Mouse (Mus musculus) gastrocnemius, postnatal 36 days (tissue): ENCODE results near the gene Aebp1. TPM values are rescaled to one million over a fixed set of nuclear protein-coding genes. Genes with fewer than 3 reads are reported as not detected.
A peak's percentile ranks its signal among the peaks of the same experiment; 100 is the strongest.

Source experiments
- DNase-seq, 2 experiments: peaks; one replicate each; pipeline ENCODE4 v3.0.0; 2022
- intact Hi-C: fragments of 180-260 bp; cut with DNase I; formaldehyde crosslinking; loops from one replicate; pipeline ENCODE4 v1.15.1; 2025
- total RNA-seq, 2 experiments: library from RNA; stranded (reverse); gene quantifications; 2 replicates each; pipeline ENCODE4 v1.2.3; 2021

Aebp1 gene
- total RNA-seq, 2 experiments from 2014 or later, result 28.2 to 55.2 TPM

GRCm38 (mm10) chr11:5915429-5916177, 53.9 kb downstream of the Aebp1 start:
- DNase-seq, result peak in 1 of 2 experiments; percentile 36
- intact Hi-C loops, result loop anchor here (5.0 kb wide), 2 partner anchors 37 to 253 kb away; partner anchors contain the start of gene Gck

- DNase-seq, result no peak
- intact Hi-C loops, result loop anchor here (5.0 kb wide), 2 partner anchors 36 to 254 kb away; partner anchors contain the start of gene Gck
Observed at GRCm38 (mm10) chr11:5916178-5916548, 54.4 kb downstream of the Aebp1 start.

- intact Hi-C loops, result loop anchor here (5.0 kb wide), 2 partner anchors 34 to 256 kb away; partner anchors contain the start of gene Gck
Observed at GRCm38 (mm10) chr11:5918111-5918510, 56.4 kb downstream of the Aebp1 start.

GRCm38 (mm10) chr11:5919606-5920005, 57.9 kb downstream of the Aebp1 start:
- intact Hi-C loops, result loop anchor here (5.0 kb wide), 2 partner anchors 33 to 257 kb away; partner anchors contain the start of gene Gck
- DNase-seq, result no peak

More at GRCm38 (mm10) chr11:5918111-5918510, 56.4 kb downstream of the Aebp1 start:
- DNase-seq, result no peak

GRCm38 (mm10) chr11:5920323-5920960, 58.7 kb downstream of the Aebp1 start:
- intact Hi-C loops, result no loop called here
- no peak for DNase-seq

Other genes with a start within 250 kb of the Aebp1 start
- gene Mrps24, start 146.3 kb upstream of the Aebp1 start, total RNA-seq, result 10 to 100 TPM; 87.6 to 97.9 TPM
- gene Urgcp, start 99.6 kb upstream of the Aebp1 start, total RNA-seq, result 10 to 100 TPM; 39.1 to 40.1 TPM
- gene Dbnl, start 73.5 kb upstream of the Aebp1 start, total RNA-seq, result 10 to 100 TPM; 10.7 to 11.2 TPM
- gene Pgam2, start 58.2 kb upstream of the Aebp1 start, total RNA-seq, result 1,000 to 10,000 TPM; 3,227 to 4,326 TPM
- gene Polm, start 23.9 kb upstream of the Aebp1 start, total RNA-seq, result 1 to 10 TPM; 1.9 to 2.3 TPM
- gene Pold2, start 16.3 kb downstream of the Aebp1 start, total RNA-seq, result 10 to 100 TPM; 34.5 to 37.1 TPM
- not detected for gene Myl7, start 36.8 kb downstream of the Aebp1 start, total RNA-seq
- gene Gck, start 88.1 kb downstream of the Aebp1 start, total RNA-seq, result 10 to 100 TPM in 1 of 2 experiments, 1 to 10 TPM in 1; 5.1 to 10.1 TPM
- gene Ykt6, start 93.7 kb downstream of the Aebp1 start, total RNA-seq, result 10 to 100 TPM; 36.7 to 38.5 TPM
- 100 to 1,000 TPM in 1 of 2 experiments, 10 to 100 TPM in 1; 95.5 to 115 TPM for gene Camk2b, start 204.4 kb downstream of the Aebp1 start, total RNA-seq